Mouse (Mus musculus) heart, embryonic 13.5 days (tissue): ENCODE data around the gene Oscar. TPM values are rescaled to one million over a fixed set of nuclear protein-coding genes. Genes with fewer than 3 reads are reported as not detected.
"Not testable (repeated sequence)": the region's sequence is repeated elsewhere in the genome, so short reads cannot be mapped to it uniquely, and the experiment has no call there.

Experiments used
- ATAC-seq: fragments of 200-750 bp; cut with Nextera tagmentation; 2 replicates; pipeline ENCODE4 v1.8.0; 2017; ENCODE audit warnings: moderate TSS enrichment; ENCODE audit not compliant: insufficient number of reproducible peaks, low FRiP score, low TSS enrichment; ENCODE audit errors: extremely low read depth
- H3K27ac ChIP-seq: fragments of 300-500 bp; sonication (generic); replicated peaks from 2 replicates; pipeline ENCODE4 v1.5.1; 2015; ENCODE audit warnings: moderate library complexity, mild to moderate bottlenecking, inconsistent platforms
- H3K27me3 ChIP-seq: fragments of 300-500 bp; sonication (generic); replicated peaks from 2 replicates; pipeline ENCODE4 v1.6.1; 2015; ENCODE audit warnings: mild to moderate bottlenecking, inconsistent platforms
- H3K36me3 ChIP-seq: fragments of 300-500 bp; sonication (generic); 2 replicates; pipeline ENCODE4 v1.6.1; 2015; ENCODE audit warnings: mild to moderate bottlenecking, inconsistent platforms
- H3K4me1 ChIP-seq: fragments of 300-500 bp; sonication (generic); 2 replicates; pipeline ENCODE4 v1.6.1; 2015; ENCODE audit warnings: inconsistent platforms
- H3K4me2 ChIP-seq: fragments of 300-500 bp; sonication (generic); 2 replicates; pipeline ENCODE4 v1.6.1; 2015; ENCODE audit warnings: inconsistent platforms, mild to moderate bottlenecking, moderate library complexity
- H3K4me3 ChIP-seq: fragments of 300-500 bp; sonication (generic); 2 replicates; pipeline ENCODE4 v1.5.1; 2015; ENCODE audit warnings: moderate library complexity, mild to moderate bottlenecking, inconsistent platforms
- H3K9ac ChIP-seq: fragments of 300-500 bp; sonication (generic); 2 replicates; pipeline ENCODE4 v1.6.1; 2015; ENCODE audit warnings: inconsistent platforms, mild to moderate bottlenecking, moderate library complexity
- H3K9me3 ChIP-seq: fragments of 300-500 bp; sonication (generic); 2 replicates; pipeline ENCODE4 v1.6.1; 2016; ENCODE audit warnings: inconsistent platforms
- WGBS: fragments of 180-500 bp; shearing (Covaris S2); methylation state at CpG from one replicate; pipeline ENCODE4 v1.1.7; 2015; ENCODE audit warnings: mixed read lengths; 5-methylcytosine and 5-hydroxymethylcytosine counted together
- polyA plus RNA-seq: library from polyadenylated mRNA; unstranded; fragments of >200 nt; fragmentation: Nextera tagmentation; extraction: Ambion mirVana; gene quantifications from 2 replicates; pipeline ENCODE4 v1.2.1, GENCODE M21; 2015

The Oscar gene
- polyA plus RNA-seq, 1 experiment from 2014 or later: not detected

- no peak for ATAC-seq
- Histone ChIP-seq H3K27me3 (no peaks in the 10 kb centered on the region), H3K9me3 (peaks cover 5% of the 10 kb centered on the region; the same call in 1 of the 2 replicates), H3K4me1 (peaks cover 4% of the 10 kb centered on the region; the same call in 1 of the 2 replicates), H3K4me2 (no peak overlapping the region), H3K9ac (no peak overlapping the region), H3K36me3 (no peaks in the 10 kb centered on the region), H3K27ac (no peak overlapping the region), H3K4me3 (no peak overlapping the region)
- WGBS: 5% methylated on average over 5 of the region's 5 CpGs
Measured at GRCm38 (mm10) chr7:3586255-3586654, 29.7 kb downstream of the Oscar start.

GRCm38 (mm10) chr7:3585763-3586162 is 30.2 kb downstream of the Oscar start:
- peaks cover 4% of the 10 kb centered on the region; the same call in 1 of the 2 replicates for H3K4me1 ChIP-seq
- WGBS: 2% methylated on average over 6 of the region's 6 CpGs
- H3K27ac ChIP-seq: no peak overlapping the region
- H3K4me3 ChIP-seq: no peak overlapping the region
- H3K9ac ChIP-seq: no peak overlapping the region
- peaks cover 5% of the 10 kb centered on the region; the same call in 1 of the 2 replicates for H3K9me3 ChIP-seq
- no peaks in the 10 kb centered on the region for H3K36me3 ChIP-seq
- no peak overlapping the region for H3K4me2 ChIP-seq
- H3K27me3 ChIP-seq: no peaks in the 10 kb centered on the region
- ATAC-seq: no peak

- 53% methylated on average over 2 of the region's 2 CpGs for WGBS
- ATAC-seq: no peak
- no peaks in the 10 kb centered on the region for H3K27me3 ChIP-seq
- no peaks in the 10 kb centered on the region for H3K4me1 ChIP-seq
- H3K27ac ChIP-seq: no peak overlapping the region
- no peaks in the 10 kb centered on the region for H3K36me3 ChIP-seq
- H3K9me3 ChIP-seq: peaks cover 5% of the 10 kb centered on the region; the same call in 1 of the 2 replicates
- no peak overlapping the region for H3K4me2 ChIP-seq
- no peak overlapping the region for H3K4me3 ChIP-seq
- no peak overlapping the region for H3K9ac ChIP-seq
Measured at GRCm38 (mm10) chr7:3580029-3580428, 35.9 kb downstream of the Oscar start.

- no peak for ATAC-seq
- Histone ChIP-seq H3K36me3 (no peaks in the 10 kb centered on the region), H3K4me2 (no peak overlapping the region), H3K27ac (no peak overlapping the region), H3K27me3 (no peaks in the 10 kb centered on the region), H3K4me3 (no peak overlapping the region), H3K9ac (no peak overlapping the region), H3K4me1 (no peaks in the 10 kb centered on the region), H3K9me3 (peaks cover 5% of the 10 kb centered on the region; the same call in 1 of the 2 replicates)
- 63% methylated on average over 6 of the region's 6 CpGs for WGBS
Measured at GRCm38 (mm10) chr7:3578952-3579546, 36.9 kb downstream of the Oscar start.

GRCm38 (mm10) chr7:3578196-3578595 is 37.8 kb downstream of the Oscar start:
- no peaks in the 10 kb centered on the region for H3K27me3 ChIP-seq

GRCm38 (mm10) chr7:3576354-3577124 is 39.4 kb downstream of the Oscar start:
- no peak overlapping the region for H3K27ac ChIP-seq
- peaks cover 2% of the 10 kb centered on the region; the same call in 1 of the 2 replicates for H3K9me3 ChIP-seq
- H3K36me3 ChIP-seq: no peaks in the 10 kb centered on the region
- H3K4me1 ChIP-seq: no peaks in the 10 kb centered on the region
- H3K27me3 ChIP-seq: no peaks in the 10 kb centered on the region
- no peak overlapping the region for H3K9ac ChIP-seq
- ATAC-seq: no peak
- H3K4me2 ChIP-seq: no peak overlapping the region
- H3K4me3 ChIP-seq: no peak overlapping the region
- 69% methylated on average over 5 of the region's 5 CpGs for WGBS

More at GRCm38 (mm10) chr7:3578196-3578595, 37.8 kb downstream of the Oscar start:
- H3K4me2 ChIP-seq: no peak overlapping the region
- no peak overlapping the region for H3K9ac ChIP-seq
- H3K4me1 ChIP-seq: no peaks in the 10 kb centered on the region
- no peaks in the 10 kb centered on the region for H3K36me3 ChIP-seq
- peaks cover 5% of the 10 kb centered on the region; the same call in 1 of the 2 replicates for H3K9me3 ChIP-seq
- ATAC-seq: no peak
- no peak overlapping the region for H3K4me3 ChIP-seq
- 66% methylated on average over 2 of the region's 2 CpGs for WGBS
- H3K27ac ChIP-seq: no peak overlapping the region

- Histone ChIP-seq H3K4me1 (no peaks in the 10 kb centered on the region), H3K4me2 (no peak overlapping the region), H3K9me3 (no peaks in the 10 kb centered on the region), H3K36me3 (no peaks in the 10 kb centered on the region), H3K27ac (no peak overlapping the region), H3K27me3 (no peaks in the 10 kb centered on the region), H3K4me3 (no peak overlapping the region), H3K9ac (no peak overlapping the region)
- ATAC-seq: no peak
- WGBS: 42% methylated on average over 5 of the region's 5 CpGs
Measured at GRCm38 (mm10) chr7:3574216-3574615, 41.7 kb downstream of the Oscar start.

GRCm38 (mm10) chr7:3571847-3572246 is 44.1 kb downstream of the Oscar start:
- Histone ChIP-seq H3K9ac (no peak overlapping the region), H3K4me3 (no peak overlapping the region), H3K9me3 (no peaks in the 10 kb centered on the region), H3K4me2 (no peak overlapping the region), H3K27me3 (no peaks in the 10 kb centered on the region), H3K36me3 (no peaks in the 10 kb centered on the region), H3K27ac (no peak overlapping the region), H3K4me1 (no peaks in the 10 kb centered on the region)
- WGBS: 72% methylated on average over 1 of the region's 1 CpGs
- no peak for ATAC-seq

GRCm38 (mm10) chr7:3570580-3570979 is 45.4 kb downstream of the Oscar start:
- not testable (repeated sequence) for H3K9ac ChIP-seq, H3K9me3 ChIP-seq, H3K4me3 ChIP-seq, H3K4me1 ChIP-seq, H3K36me3 ChIP-seq, H3K27me3 ChIP-seq, H3K27ac ChIP-seq, ATAC-seq, H3K4me2 ChIP-seq
- 85% methylated on average over 3 of the region's 3 CpGs for WGBS

- 58% methylated on average over 6 of the region's 6 CpGs for WGBS
- no peak overlapping the region for H3K27ac ChIP-seq
- no peak for ATAC-seq
Measured at GRCm38 (mm10) chr7:3569725-3570124, 46.2 kb downstream of the Oscar start.

GRCm38 (mm10) chr7:3567336-3567735 is 48.6 kb downstream of the Oscar start:
- WGBS: 17% methylated on average over 2 of the region's 2 CpGs
- Histone ChIP-seq H3K27ac (no peak overlapping the region), H3K27me3 (no peaks in the 10 kb centered on the region), H3K4me1 (no peaks in the 10 kb centered on the region), H3K9me3 (no peaks in the 10 kb centered on the region), H3K36me3 (no peaks in the 10 kb centered on the region), H3K4me3 (no peak overlapping the region), H3K9ac (no peak overlapping the region), H3K4me2 (no peak overlapping the region)
- ATAC-seq: no peak

More at GRCm38 (mm10) chr7:3569725-3570124, 46.2 kb downstream of the Oscar start:
- Histone ChIP-seq H3K4me3 (no peak overlapping the region), H3K9me3 (no peaks in the 10 kb centered on the region), H3K9ac (no peak overlapping the region), H3K4me2 (no peak overlapping the region), H3K27me3 (no peaks in the 10 kb centered on the region), H3K4me1 (no peaks in the 10 kb centered on the region), H3K36me3 (no peaks in the 10 kb centered on the region)
